Mouse (Mus musculus) spleen, adult 2 months (tissue): ENCODE results near the gene Tmco4.

ENCODE experiments used
- CTCF ChIP-seq: fragments of 200-500 bp; IDR thresholded peaks from 2 replicates; pipeline ENCODE4 v1.5.1; 2011; ENCODE audit warnings: mild to moderate bottlenecking, inconsistent platforms; ENCODE audit not compliant: insufficient read depth, insufficient read length, insufficient replicate concordance; ENCODE audit errors: extremely low read depth
- POLR2A ChIP-seq: fragments of 200-500 bp; IDR thresholded peaks from 2 replicates; pipeline ENCODE4 v1.6.1; 2011; ENCODE audit warnings: low read depth, low read length, inconsistent platforms

- TF ChIP-seq CTCF (no peak), POLR2A (no peak)
Observed at GRCm38 (mm10) chr4:138967485-138967884, 5.2 kb upstream of the Tmco4 start.
